Mouse (Mus musculus) lung, postnatal 0 days (tissue): Measurements from ENCODE around the gene Ccdc62.

ENCODE experiments used
- CTCF ChIP-seq: IDR thresholded peaks from 2 replicates; pipeline ENCODE4 v1.5.1; 2016; ENCODE audit warnings: antibody characterized with exemption, mild to moderate bottlenecking
- EP300 ChIP-seq: IDR thresholded peaks from 2 replicates; pipeline ENCODE4 v1.6.1; 2016; ENCODE audit warnings: antibody characterized with exemption, mild to moderate bottlenecking, control low read depth

DNA sequence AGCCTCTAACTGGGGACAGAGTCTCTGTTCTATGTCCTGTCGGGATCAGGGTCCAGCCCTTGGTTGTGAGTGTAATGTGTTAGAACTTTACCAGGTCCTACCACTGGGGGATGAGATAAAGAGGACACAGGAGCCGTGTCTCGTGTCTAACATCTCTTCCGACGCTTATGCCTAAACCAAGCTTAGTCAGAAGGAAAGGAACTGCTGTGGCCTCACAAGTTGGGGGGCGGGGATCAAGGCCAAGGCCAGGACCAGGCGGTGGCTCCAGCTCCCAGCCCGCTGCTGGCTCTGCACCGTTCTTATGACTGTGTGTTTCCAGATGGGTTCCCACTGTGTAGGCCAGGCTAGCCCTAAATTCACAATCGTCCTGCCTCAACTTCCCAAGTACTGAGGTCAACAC lies 82.4 kb downstream of the Ccdc62 start:
- TF ChIP-seq CTCF = peak; percentile 37
- no peak for TF ChIP-seq EP300
